Mouse (Mus musculus) testis, adult 2 months (tissue): ENCODE data around the gene Pcnx. TPM values are rescaled to one million over a fixed set of nuclear protein-coding genes. Genes with fewer than 3 reads are reported as not detected.

ENCODE experiments used
- H3K27ac ChIP-seq: fragments of 200-500 bp; 2 replicates; pipeline ENCODE4 v1.5.1; 2012; ENCODE audit warnings: low read depth, low read length; ENCODE audit not compliant: control insufficient read depth, insufficient read depth
- H3K27me3 ChIP-seq: fragments of 200-500 bp; 2 replicates; pipeline ENCODE4 v1.6.1; 2012; ENCODE audit warnings: mild to moderate bottlenecking, low read length, moderate library complexity; ENCODE audit not compliant: control insufficient read depth, insufficient read depth
- H3K36me3 ChIP-seq: fragments of 200-500 bp; 2 replicates; pipeline ENCODE4 v1.6.1; 2012; ENCODE audit warnings: mild to moderate bottlenecking, low read length; ENCODE audit not compliant: control insufficient read depth, insufficient read depth
- H3K4me1 ChIP-seq: fragments of 200-500 bp; 2 replicates; pipeline ENCODE4 v1.6.1; 2012; ENCODE audit warnings: low read length; ENCODE audit not compliant: control insufficient read depth, insufficient read depth
- H3K4me3 ChIP-seq: fragments of 200-500 bp; 2 replicates; pipeline ENCODE4 v1.5.1; 2012; ENCODE audit warnings: low read depth, mild to moderate bottlenecking, low read length, moderate library complexity, mixed read lengths; ENCODE audit not compliant: control insufficient read depth
- CTCF ChIP-seq: fragments of 200-500 bp; IDR thresholded peaks from 2 replicates; pipeline ENCODE4 v1.5.1; 2012; ENCODE audit warnings: low read depth, mild to moderate bottlenecking, inconsistent platforms, low read length, moderate library complexity; ENCODE audit not compliant: control insufficient read depth, insufficient read depth, insufficient replicate concordance
- POLR2A ChIP-seq: fragments of 200-500 bp; IDR thresholded peaks from 2 replicates; pipeline ENCODE4 v1.6.1; 2012; ENCODE audit warnings: low read depth, mild to moderate bottlenecking, inconsistent platforms, low read length, moderate library complexity; ENCODE audit not compliant: control insufficient read depth
- polyA plus RNA-seq: library from polyadenylated mRNA; depleted of rRNA; stranded (reverse); fragments of >200 nt; gene quantifications from 2 replicates; pipeline ENCODE4 v1.2.3, GENCODE M21; 2012

Gene Pcnx
- polyA plus RNA-seq, 1 experiment = 54.2 TPM

GRCm38 (mm10) chr12:81907741-81908357, 48.0 kb downstream of the Pcnx start:
- Histone ChIP-seq H3K27ac (no peak overlapping the region), H3K4me3 (no peak overlapping the region), H3K27me3 (no peaks in the 10 kb centered on the region), H3K4me1 (no peaks in the 10 kb centered on the region), H3K36me3 (no peaks in the 10 kb centered on the region)
- no peak for TF ChIP-seq POLR2A
- TF ChIP-seq CTCF = no peak

GRCm38 (mm10) chr12:81910439-81910838, 50.6 kb downstream of the Pcnx start:
- Histone ChIP-seq H3K4me3 (no peak overlapping the region), H3K36me3 (peaks cover 1% of the 10 kb centered on the region; the same call in 1 of the 2 replicates), H3K27ac (no peak overlapping the region), H3K4me1 (no peaks in the 10 kb centered on the region), H3K27me3 (no peaks in the 10 kb centered on the region)
- TF ChIP-seq POLR2A = no peak
- no peak for TF ChIP-seq CTCF

- Histone ChIP-seq H3K27me3 (no peaks in the 10 kb centered on the region), H3K4me1 (no peaks in the 10 kb centered on the region), H3K4me3 (no peak overlapping the region), H3K27ac (no peak overlapping the region), H3K36me3 (peaks cover 1% of the 10 kb centered on the region; the same call in 1 of the 2 replicates)
- TF ChIP-seq POLR2A = no peak
- peak; percentile 67; the same call in 1 of the 2 replicates for TF ChIP-seq CTCF
Measured at GRCm38 (mm10) chr12:81915176-81915950, 55.5 kb downstream of the Pcnx start.

- Histone ChIP-seq H3K4me3 (no peak overlapping the region), H3K27me3 (no peaks in the 10 kb centered on the region), H3K27ac (no peak overlapping the region), H3K4me1 (no peaks in the 10 kb centered on the region), H3K36me3 (no peaks in the 10 kb centered on the region; the same call in 1 of the 2 replicates)
- TF ChIP-seq POLR2A (no peak), CTCF (no peak)
Measured at GRCm38 (mm10) chr12:81918346-81918745, 58.5 kb downstream of the Pcnx start.

- H3K27me3 ChIP-seq = no peaks in the 10 kb centered on the region
- H3K4me1 ChIP-seq = no peaks in the 10 kb centered on the region
- no peak overlapping the region for H3K4me3 ChIP-seq
- no peak overlapping the region for H3K27ac ChIP-seq
- no peak for TF ChIP-seq POLR2A
- no peak for TF ChIP-seq CTCF
- no peaks in the 10 kb centered on the region; the same call in 1 of the 2 replicates for H3K36me3 ChIP-seq
Measured at GRCm38 (mm10) chr12:81918886-81919285, 59.1 kb downstream of the Pcnx start.

GRCm38 (mm10) chr12:81920027-81920426, 60.2 kb downstream of the Pcnx start:
- H3K27me3 ChIP-seq = no peaks in the 10 kb centered on the region
- no peak overlapping the region for H3K4me3 ChIP-seq
- no peak overlapping the region for H3K27ac ChIP-seq
- no peak for TF ChIP-seq POLR2A
- no peak for TF ChIP-seq CTCF
- no peaks in the 10 kb centered on the region; the same call in 1 of the 2 replicates for H3K36me3 ChIP-seq
- no peaks in the 10 kb centered on the region for H3K4me1 ChIP-seq

GRCm38 (mm10) chr12:81920614-81921013, 60.8 kb downstream of the Pcnx start:
- Histone ChIP-seq H3K27ac (no peak overlapping the region), H3K27me3 (no peaks in the 10 kb centered on the region), H3K4me1 (no peaks in the 10 kb centered on the region), H3K4me3 (no peak overlapping the region), H3K36me3 (no peaks in the 10 kb centered on the region; the same call in 1 of the 2 replicates)
- TF ChIP-seq CTCF = no peak
- no peak for TF ChIP-seq POLR2A
